Mouse (Mus musculus) embryonic facial prominence, embryonic 13.5 days (tissue): Measurements from ENCODE around the gene Mtrf1l. TPM values are rescaled to one million over a fixed set of nuclear protein-coding genes. Genes with fewer than 3 reads are reported as not detected.

ENCODE experiments used
- ATAC-seq: fragments of 200-750 bp; cut with Nextera tagmentation; 2 replicates; pipeline ENCODE4 v1.8.0; 2017; ENCODE audit warnings: low read depth; ENCODE audit not compliant: insufficient number of reproducible peaks, insufficient read depth, low FRiP score, low TSS enrichment
- H3K27ac ChIP-seq: fragments of 300-500 bp; sonication (generic); 2 replicates; pipeline ENCODE4 v1.5.1; 2015; ENCODE audit warnings: moderate library complexity, mild to moderate bottlenecking, inconsistent platforms
- H3K27me3 ChIP-seq: fragments of 300-500 bp; sonication (generic); 2 replicates; pipeline ENCODE4 v1.6.1; 2015; ENCODE audit warnings: mild to moderate bottlenecking, inconsistent platforms
- H3K36me3 ChIP-seq: fragments of 300-500 bp; sonication (generic); 2 replicates; pipeline ENCODE4 v1.6.1; 2015; ENCODE audit warnings: mild to moderate bottlenecking, inconsistent platforms
- H3K4me1 ChIP-seq: fragments of 300-500 bp; sonication (generic); 2 replicates; pipeline ENCODE4 v1.6.1; 2015; ENCODE audit warnings: inconsistent platforms
- H3K4me2 ChIP-seq: fragments of 300-500 bp; sonication (generic); 2 replicates; pipeline ENCODE4 v1.6.1; 2015; ENCODE audit warnings: moderate library complexity, mild to moderate bottlenecking, inconsistent platforms
- H3K4me3 ChIP-seq: fragments of 300-500 bp; sonication (generic); 2 replicates; pipeline ENCODE4 v1.5.1; 2015; ENCODE audit warnings: mild to moderate bottlenecking, inconsistent platforms
- H3K9ac ChIP-seq: fragments of 300-500 bp; sonication (generic); 2 replicates; pipeline ENCODE4 v1.6.1; 2015; ENCODE audit warnings: mild to moderate bottlenecking, inconsistent platforms
- H3K9me3 ChIP-seq: fragments of 300-500 bp; sonication (generic); 2 replicates; pipeline ENCODE4 v1.6.1; 2016; ENCODE audit warnings: inconsistent platforms
- WGBS: fragments of 180-500 bp; shearing (Covaris S2); methylation state at CpG from one replicate; pipeline ENCODE4 v1.1.7; 2015; ENCODE audit warnings: mixed read lengths; 5-methylcytosine and 5-hydroxymethylcytosine counted together
- polyA plus RNA-seq: library from polyadenylated mRNA; unstranded; fragments of >200 nt; fragmentation: Nextera tagmentation; extraction: Ambion mirVana; gene quantifications from 2 replicates; pipeline ENCODE4 v1.2.1, GENCODE M21; 2015

The Mtrf1l gene
- polyA plus RNA-seq, 1 experiment from 2014 or later, result 17.5 TPM

GRCm38 (mm10) chr10:5826336-5827025 lies 2.8 kb upstream of the Mtrf1l start:
- Histone ChIP-seq H3K4me2 (no peak overlapping the region), H3K36me3 (no peaks in the 10 kb centered on the region), H3K27me3 (no peaks in the 10 kb centered on the region), H3K9ac (no peak overlapping the region), H3K4me1 (peaks cover 13% of the 10 kb centered on the region), H3K9me3 (no peaks in the 10 kb centered on the region), H3K27ac (no peak overlapping the region), H3K4me3 (no peak overlapping the region)
- WGBS, result 71% methylated on average over 6 of the region's 6 CpGs
- no peak for ATAC-seq

DNA sequence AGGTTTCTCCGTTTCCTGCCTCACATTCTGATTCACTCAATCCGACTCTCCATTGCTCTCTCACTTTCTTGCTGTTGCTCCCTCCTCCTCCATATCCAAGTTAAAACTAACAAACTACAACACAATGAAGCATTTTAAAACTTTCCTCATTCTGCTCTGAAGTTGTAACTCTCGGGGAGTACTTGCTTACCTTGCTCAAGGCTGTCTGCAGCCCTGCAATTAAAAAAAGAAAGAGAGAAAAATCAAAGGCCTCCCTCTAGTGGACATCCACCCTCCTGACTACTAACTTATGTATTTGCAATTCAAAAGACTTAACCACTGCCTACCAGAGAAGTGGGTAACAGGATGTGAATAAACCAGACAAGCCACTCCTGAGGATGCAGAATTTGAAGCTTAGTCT lies 1.1 kb upstream of the Mtrf1l start:
- ATAC-seq, result no peak
- Histone ChIP-seq H3K9me3 (no peaks in the 10 kb centered on the region), H3K9ac (peak overlapping the region; percentile 94), H3K36me3 (peaks cover 6% of the 10 kb centered on the region), H3K4me3 (peak overlapping the region; percentile 92), H3K4me2 (peak overlapping the region; percentile 75), H3K4me1 (peaks cover 17% of the 10 kb centered on the region), H3K27me3 (no peaks in the 10 kb centered on the region), H3K27ac (peak overlapping the region; percentile 85; the same call in 1 of the 2 replicates)
- 0% methylated on average over 3 of the region's 3 CpGs for WGBS

GRCm38 (mm10) chr10:5823291-5823739 lies 395 bp downstream of the Mtrf1l start:
- Histone ChIP-seq H3K4me3 (peak overlapping the region; percentile 92), H3K27me3 (no peaks in the 10 kb centered on the region), H3K4me2 (peak overlapping the region; percentile 75), H3K36me3 (peaks cover 21% of the 10 kb centered on the region), H3K9ac (peak overlapping the region; percentile 94), H3K27ac (peak overlapping the region; percentile 92), H3K9me3 (no peaks in the 10 kb centered on the region), H3K4me1 (peaks cover 17% of the 10 kb centered on the region)
- ATAC-seq, result no peak; the same call in 1 of the 2 replicates
- WGBS, result under 1% methylated on average over 37 of the region's 37 CpGs

DNA sequence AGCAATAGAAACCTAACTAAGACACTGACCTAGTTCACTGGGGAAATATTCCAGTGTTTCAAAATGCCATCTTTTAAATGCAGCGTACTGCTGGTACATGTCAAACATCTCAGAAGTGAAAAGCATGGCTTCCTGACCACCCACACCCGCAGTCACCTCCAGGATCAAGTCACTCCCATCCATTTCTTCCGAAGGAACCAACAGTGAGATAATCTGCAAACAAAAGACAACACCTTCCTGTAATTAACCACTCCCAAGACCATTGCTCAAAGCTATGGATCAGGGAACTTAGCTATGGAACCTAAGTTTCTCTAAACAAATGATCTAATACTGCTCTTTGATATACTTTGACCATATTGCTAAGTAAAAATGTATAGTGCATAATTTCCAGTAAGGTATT lies 4.9 kb downstream of the Mtrf1l start:
- H3K9me3 ChIP-seq, result no peaks in the 10 kb centered on the region
- no peak overlapping the region for H3K4me2 ChIP-seq
- H3K27me3 ChIP-seq, result no peaks in the 10 kb centered on the region
- ATAC-seq, result no peak
- peaks cover 60% of the 10 kb centered on the region for H3K36me3 ChIP-seq
- H3K4me3 ChIP-seq, result no peak overlapping the region
- H3K9ac ChIP-seq, result no peak overlapping the region
- 94% methylated on average over 3 of the region's 3 CpGs for WGBS
- no peak overlapping the region for H3K27ac ChIP-seq
- H3K4me1 ChIP-seq, result peaks cover 17% of the 10 kb centered on the region

- 96% methylated on average over 2 of the region's 2 CpGs for WGBS
- no peak overlapping the region for H3K4me3 ChIP-seq
- H3K4me1 ChIP-seq, result peaks cover under 1% of the 10 kb centered on the region; the same call in 1 of the 2 replicates
- H3K9ac ChIP-seq, result no peak overlapping the region
- H3K36me3 ChIP-seq, result peaks cover 84% of the 10 kb centered on the region
- no peak overlapping the region for H3K27ac ChIP-seq
- H3K27me3 ChIP-seq, result no peaks in the 10 kb centered on the region
- no peak overlapping the region for H3K4me2 ChIP-seq
- no peak for ATAC-seq
- H3K9me3 ChIP-seq, result no peaks in the 10 kb centered on the region
Measured at GRCm38 (mm10) chr10:5815968-5816367, 7.7 kb downstream of the Mtrf1l start.

DNA sequence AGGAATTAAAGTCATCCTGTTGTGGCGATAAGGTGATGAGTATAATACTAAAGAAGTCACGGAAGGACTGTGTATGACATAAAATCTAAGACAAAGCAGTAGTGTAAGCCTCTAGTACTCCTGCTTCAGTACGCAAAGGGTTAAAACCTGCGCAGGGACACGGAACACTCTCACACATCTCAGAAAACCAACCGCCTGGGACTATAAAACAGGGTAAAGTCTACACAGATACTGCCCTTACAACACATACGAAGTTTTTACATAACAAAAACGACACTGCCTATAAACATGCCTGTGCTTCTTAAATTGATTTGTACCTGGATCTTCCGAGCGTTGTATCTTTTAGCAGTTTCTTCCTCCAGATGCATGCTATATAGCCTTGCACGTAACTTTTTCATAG lies 10.0 kb downstream of the Mtrf1l start:
- Histone ChIP-seq H3K36me3 (peaks cover 67% of the 10 kb centered on the region), H3K4me2 (no peak overlapping the region), H3K27ac (no peak overlapping the region), H3K9me3 (no peaks in the 10 kb centered on the region), H3K9ac (no peak overlapping the region), H3K4me1 (no peaks in the 10 kb centered on the region), H3K27me3 (no peaks in the 10 kb centered on the region), H3K4me3 (no peak overlapping the region)
- 90% methylated on average over 11 of the region's 11 CpGs for WGBS
- ATAC-seq, result no peak

DNA sequence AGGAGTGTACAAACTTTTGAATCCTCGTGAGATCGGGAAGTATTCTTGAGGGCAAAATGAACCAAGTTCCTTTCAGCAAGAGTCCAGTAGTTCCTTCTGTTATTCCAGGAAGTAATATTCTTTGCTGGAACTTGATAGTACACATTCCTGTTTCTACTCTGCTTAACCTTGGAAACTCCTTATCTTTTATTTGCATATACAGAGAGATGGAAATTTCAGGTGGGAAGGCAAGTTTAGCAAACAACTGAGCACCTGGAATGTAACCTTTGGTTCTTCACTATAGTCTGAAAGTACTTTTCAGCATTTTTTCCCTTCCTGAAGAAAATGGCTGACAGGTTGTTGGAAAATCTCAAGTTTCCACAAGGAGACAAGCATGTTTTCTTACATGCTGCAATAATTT lies 16.0 kb downstream of the Mtrf1l start:
- no peaks in the 10 kb centered on the region for H3K27me3 ChIP-seq
- no peak overlapping the region for H3K27ac ChIP-seq
- H3K9me3 ChIP-seq, result no peaks in the 10 kb centered on the region
- no peak overlapping the region for H3K4me2 ChIP-seq
- no peak for ATAC-seq
- peaks cover 14% of the 10 kb centered on the region for H3K36me3 ChIP-seq
- peaks cover 11% of the 10 kb centered on the region for H3K4me1 ChIP-seq
- no peak overlapping the region for H3K9ac ChIP-seq
- 74% methylated on average over 2 of the region's 2 CpGs for WGBS
- no peak overlapping the region for H3K4me3 ChIP-seq

DNA sequence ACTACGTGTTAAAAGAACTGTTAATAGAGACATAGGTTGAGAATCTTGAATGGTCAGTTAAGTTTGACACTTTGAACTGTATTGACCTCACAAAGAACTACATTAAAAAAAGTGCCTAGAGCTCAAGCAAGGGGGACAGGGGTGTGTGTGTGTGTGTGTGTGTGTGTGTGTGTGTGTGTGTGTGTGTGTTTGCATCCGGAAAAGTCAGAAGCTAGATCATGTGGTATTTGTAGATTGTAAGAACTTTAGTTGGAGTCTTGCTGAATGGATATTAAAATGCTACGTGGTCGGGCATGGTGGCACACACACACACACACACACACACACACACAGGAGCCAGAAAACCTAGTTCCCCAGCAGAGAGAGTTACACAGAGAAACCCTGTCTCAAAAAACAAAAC lies 16.7 kb downstream of the Mtrf1l start:
- H3K27ac ChIP-seq, result no peak overlapping the region
- no peaks in the 10 kb centered on the region for H3K27me3 ChIP-seq
- no peaks in the 10 kb centered on the region for H3K9me3 ChIP-seq
- H3K4me3 ChIP-seq, result no peak overlapping the region
- H3K4me1 ChIP-seq, result peaks cover 14% of the 10 kb centered on the region
- H3K9ac ChIP-seq, result no peak overlapping the region
- WGBS, result 79% methylated on average over 4 of the region's 4 CpGs
- no peak overlapping the region for H3K4me2 ChIP-seq
- ATAC-seq, result no peak
- H3K36me3 ChIP-seq, result peaks cover 14% of the 10 kb centered on the region

GRCm38 (mm10) chr10:5806416-5806815 lies 17.3 kb downstream of the Mtrf1l start:
- H3K9me3 ChIP-seq, result no peaks in the 10 kb centered on the region
- peaks cover 14% of the 10 kb centered on the region for H3K4me1 ChIP-seq
- peak overlapping the region; percentile 87 for H3K27ac ChIP-seq
- peak overlapping the region; percentile 95 for H3K4me2 ChIP-seq
- H3K9ac ChIP-seq, result peak overlapping the region; percentile 80
- peak overlapping the region; percentile 87 for H3K4me3 ChIP-seq
- no peaks in the 10 kb centered on the region for H3K27me3 ChIP-seq
- no peak for ATAC-seq
- 14% methylated on average over 8 of the region's 8 CpGs for WGBS
- H3K36me3 ChIP-seq, result peaks cover 14% of the 10 kb centered on the region

- Histone ChIP-seq H3K27ac (peak overlapping the region; percentile 87), H3K9ac (peak overlapping the region; percentile 80), H3K4me2 (peak overlapping the region; percentile 95), H3K4me1 (peaks cover 14% of the 10 kb centered on the region), H3K27me3 (no peaks in the 10 kb centered on the region), H3K36me3 (peaks cover 19% of the 10 kb centered on the region), H3K9me3 (no peaks in the 10 kb centered on the region), H3K4me3 (peak overlapping the region; percentile 87)
- ATAC-seq, result peak; percentile 95
- WGBS, result under 1% methylated on average over 43 of the region's 43 CpGs
Measured at GRCm38 (mm10) chr10:5805731-5806307, 17.9 kb downstream of the Mtrf1l start.

GRCm38 (mm10) chr10:5805243-5805730 lies 18.4 kb downstream of the Mtrf1l start, which contains the start of gene Fbxo5:
TSS of gene Fbxo5 (minus strand) at chr10:5805600.
- ATAC-seq, result peak; percentile 96
- H3K27me3 ChIP-seq, result no peaks in the 10 kb centered on the region
- H3K9me3 ChIP-seq, result no peaks in the 10 kb centered on the region
- peak within 1 kb of the TSS; percentile 87 for H3K4me3 ChIP-seq
- peak within 1 kb of the TSS; percentile 80 for H3K9ac ChIP-seq
- peaks cover 24% of the 10 kb centered on the region for H3K36me3 ChIP-seq
- WGBS, result under 1% methylated on average over 42 of the region's 42 CpGs
- peaks cover 14% of the 10 kb centered on the region for H3K4me1 ChIP-seq
- H3K27ac ChIP-seq, result peak within 1 kb of the TSS; percentile 87
- H3K4me2 ChIP-seq, result peak within 1 kb of the TSS; percentile 95

DNA sequence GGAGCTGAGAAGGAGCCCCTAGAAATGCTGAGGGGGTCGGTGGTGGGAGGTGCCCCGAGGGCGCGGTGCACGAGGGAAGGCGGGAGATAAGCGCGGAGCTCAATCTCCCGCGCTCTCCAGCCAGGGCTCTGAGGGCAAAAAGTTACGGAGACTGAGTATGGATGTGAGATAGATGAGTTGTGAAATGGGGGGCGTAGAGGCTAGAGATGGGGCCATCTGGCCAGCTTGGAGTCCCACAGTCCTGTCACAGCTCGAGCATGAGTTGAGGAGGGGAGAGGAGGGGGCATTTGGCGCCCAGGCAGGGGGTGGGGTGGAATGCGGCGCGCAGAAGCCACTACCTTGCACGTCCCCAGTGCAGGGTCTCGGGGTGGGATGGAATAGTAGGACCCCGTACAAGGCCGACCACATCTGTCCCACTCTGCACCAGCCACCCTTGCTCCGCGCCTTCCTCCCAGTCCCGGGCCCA lies 19.0 kb downstream of the Mtrf1l start:
- peak overlapping the region; percentile 86 for H3K27ac ChIP-seq
- H3K9me3 ChIP-seq, result no peaks in the 10 kb centered on the region
- peak overlapping the region; percentile 95 for H3K4me2 ChIP-seq
- 0% methylated on average over 24 of the region's 24 CpGs for WGBS
- ATAC-seq, result peak; percentile 2; the same call in 1 of the 2 replicates
- H3K9ac ChIP-seq, result peak overlapping the region; percentile 80
- peak overlapping the region; percentile 87 for H3K4me3 ChIP-seq
- peaks cover 30% of the 10 kb centered on the region for H3K36me3 ChIP-seq
- no peaks in the 10 kb centered on the region for H3K27me3 ChIP-seq
- peaks cover 14% of the 10 kb centered on the region for H3K4me1 ChIP-seq
